In the genomic region with DNA sequence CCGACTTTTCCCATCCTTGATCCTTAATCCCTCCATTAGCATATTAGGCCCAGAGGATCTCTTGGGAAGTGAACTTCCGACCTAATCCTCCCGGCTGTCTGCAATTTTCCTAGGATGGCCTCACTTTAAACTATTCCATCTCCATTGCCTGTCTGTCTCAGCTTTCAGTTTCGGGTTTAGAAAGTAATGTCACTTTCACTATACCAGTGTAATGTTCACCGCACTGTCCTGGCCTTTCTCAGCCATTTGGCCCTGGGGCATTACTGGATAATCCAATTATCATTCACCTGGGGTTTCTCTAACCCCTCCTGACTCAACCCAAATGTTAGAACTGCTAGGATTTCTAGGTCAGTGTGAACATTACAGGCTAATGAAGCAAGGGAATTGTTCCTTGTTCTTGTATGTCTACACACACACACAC, we compare ENCODE assay signal across 8 mouse cellular contexts. TPM values are rescaled to one million over a fixed set of nuclear protein-coding genes. Genes with fewer than 3 reads are reported as not detected.
DNase-seq lines count a peak whose midpoint lies in the region; ATAC-seq lines count a peak whose summit lies in the region.

No protein-coding gene starts in this region.

- H3K36me3 ChIP-seq in heart, embryonic 10.5 days, result peaks cover 8% of the 10 kb centered on the region
- peaks cover 3% of the 10 kb centered on the region; the same call in 1 of the 2 replicates for H3K36me3 ChIP-seq in liver, embryonic 11.5 days (ENCODE audit: control insufficient read depth, insufficient read depth, low read length)
- H3K36me3 ChIP-seq in stomach, embryonic 16.5 days (ENCODE audit: control insufficient read depth, insufficient read depth, low read length), result no peaks in the 10 kb centered on the region

- peak overlapping the region; percentile 98 for H3K27ac ChIP-seq in heart, embryonic 10.5 days
- H3K27ac ChIP-seq in liver, embryonic 11.5 days (ENCODE audit: low read depth, low read length), result peak overlapping the region; percentile 96; the same call in 1 of the 2 replicates
- H3K27ac ChIP-seq in stomach, embryonic 16.5 days (ENCODE audit: low read length), result peak overlapping the region; percentile 89; the same call in 1 of the 2 replicates

- no peaks in the 10 kb centered on the region for H3K27me3 ChIP-seq in heart, embryonic 10.5 days (ENCODE audit: insufficient read depth, poor library complexity, severe bottlenecking)
- H3K27me3 ChIP-seq in liver, embryonic 11.5 days (replicated peaks; ENCODE audit: control insufficient read depth, insufficient read depth, low read length), result no peaks in the 10 kb centered on the region
- no peaks in the 10 kb centered on the region for H3K27me3 ChIP-seq in stomach, embryonic 16.5 days (ENCODE audit: control insufficient read depth, insufficient read depth, low read length)

- no peak for DNase-seq in heart, embryonic 10.5 days (ENCODE audit: low spot score)
- no peak for DNase-seq in heart, postnatal 4 days
- no peak for DNase-seq in liver, embryonic 11.5 days (ENCODE audit: low spot score)
- DNase-seq in embryo, embryonic 10.5 days (ENCODE audit: low spot score), result no peak

- H3K9ac ChIP-seq in liver, embryonic 11.5 days (ENCODE audit: low read depth, low read length), result peak overlapping the region; percentile 97
- H3K9ac ChIP-seq in stomach, embryonic 16.5 days (ENCODE audit: low read length), result peak overlapping the region; percentile 99

- peak; percentile 65 for ATAC-seq in CD4-positive, CD25-positive, alpha-beta regulatory T cell, adult 4 months
- peak; percentile 18; the same call in 1 of the 2 replicates for ATAC-seq in erythroid progenitor cell, adult 5-6 weeks (replicated peaks; ENCODE audit: low FRiP score, poor library complexity, severe bottlenecking)
- ATAC-seq in liver, embryonic 11.5 days (replicated peaks; ENCODE audit: low FRiP score), result no peak
- ATAC-seq in stomach, embryonic 16.5 days (ENCODE audit: insufficient read depth, low FRiP score), result no peak
- no peak; the same call in 1 of the 2 replicates for ATAC-seq in megakaryocyte-erythroid progenitor cell, adult 5-6 weeks (replicated peaks; ENCODE audit: low FRiP score, low TSS enrichment, poor library complexity, severe bottlenecking)

- no peaks in the 10 kb centered on the region for H3K9me3 ChIP-seq in heart, embryonic 10.5 days
- no peaks in the 10 kb centered on the region for H3K9me3 ChIP-seq in liver, embryonic 11.5 days (ENCODE audit: control insufficient read depth, low read length)
- no peaks in the 10 kb centered on the region for H3K9me3 ChIP-seq in stomach, embryonic 16.5 days (replicated peaks; ENCODE audit: control insufficient read depth, low read length)

- H3K4me2 ChIP-seq in liver, embryonic 11.5 days, result peak overlapping the region; percentile 93
- peak overlapping the region; percentile 82 for H3K4me2 ChIP-seq in stomach, embryonic 16.5 days (ENCODE audit: low read depth, low read length)

- WGBS in heart, embryonic 10.5 days, result 2% methylated on average over 5 of the region's 5 CpGs
- WGBS in liver, embryonic 11.5 days, result 2% methylated on average over 5 of the region's 5 CpGs
- 4% methylated on average over 5 of the region's 5 CpGs for WGBS in stomach, embryonic 16.5 days

- peaks cover 55% of the 10 kb centered on the region for H3K4me1 ChIP-seq in heart, embryonic 10.5 days
- H3K4me1 ChIP-seq in liver, embryonic 11.5 days (replicated peaks; ENCODE audit: control insufficient read depth, insufficient read depth, low read length), result peaks cover 34% of the 10 kb centered on the region
- peaks cover 49% of the 10 kb centered on the region for H3K4me1 ChIP-seq in stomach, embryonic 16.5 days (ENCODE audit: control insufficient read depth, insufficient read depth, low read length)

- H3K4me3 ChIP-seq in heart, embryonic 10.5 days, result peak overlapping the region; percentile 89
- peak overlapping the region; percentile 98 for H3K4me3 ChIP-seq in liver, embryonic 11.5 days (ENCODE audit: low read depth, low read length)
- H3K4me3 ChIP-seq in stomach, embryonic 16.5 days (replicated peaks; ENCODE audit: low read length), result peak overlapping the region; percentile 86

RNA-seq across cellular contexts. Expression of a gene that starts 26.7 kb away (rescaled TPM):
- 0.04 and 0.10 TPM in 2 replicates for polyA plus RNA-seq in heart, embryonic 10.5 days (2016; fragmentation: Nextera tagmentation; extraction: Ambion mirVana)
- total RNA-seq in heart, postnatal 4 days (2021), result under 1 TPM; 0.20 to 0.36 TPM
- polyA plus RNA-seq in CD4-positive, CD25-positive, alpha-beta regulatory T cell, adult 4 months (2017; shearing (Covaris generic)), result under 1 TPM; 0.18 to 0.22 TPM
- not detected in 2 replicates for total RNA-seq in erythroid progenitor cell, adult 5-6 weeks (2015; ENCODE audit: low replicate concordance)
- 0.08 TPM in 1 of 2 replicates, not detected in the other for total RNA-seq in erythroid progenitor cell, adult 5-6 weeks (2017; ENCODE audit: low replicate concordance)
- polyA plus RNA-seq in liver, embryonic 11.5 days (2014; fragmentation: Nextera tagmentation; extraction: Ambion mirVana), result 0.14 TPM in 1 of 2 replicates, not detected in the other
- 0.10 TPM in 2 replicates for polyA plus RNA-seq in stomach, embryonic 16.5 days (2015; fragmentation: Nextera tagmentation; extraction: Ambion mirVana)
- total RNA-seq in megakaryocyte-erythroid progenitor cell, adult 5-6 weeks (2014; fragmentation: Nextera tagmentation), result 0.31 TPM in 1 of 2 replicates, not detected in the other
- total RNA-seq in megakaryocyte-erythroid progenitor cell, adult 5-6 weeks (2017), result not detected in 2 replicates

Comparison
In these comparisons a context has a peak if more than half of its experiments do, and no peak if none do; other contexts are left out.
1. ATAC-seq: peak in CD4-positive, CD25-positive, alpha-beta regulatory T cell, adult 4 months (single experiment) and erythroid progenitor cell, adult 5-6 weeks (single experiment); none in liver, embryonic 11.5 days (single experiment), stomach, embryonic 16.5 days (single experiment) and megakaryocyte-erythroid progenitor cell, adult 5-6 weeks (single experiment).
2. Peak in every context shown above with its lines, with median percentiles within 50 percentile points of each other: H3K27ac ChIP-seq and H3K4me3 ChIP-seq.